Mouse (Mus musculus): ENCODE data around the gene Arcn1.

DNA sequence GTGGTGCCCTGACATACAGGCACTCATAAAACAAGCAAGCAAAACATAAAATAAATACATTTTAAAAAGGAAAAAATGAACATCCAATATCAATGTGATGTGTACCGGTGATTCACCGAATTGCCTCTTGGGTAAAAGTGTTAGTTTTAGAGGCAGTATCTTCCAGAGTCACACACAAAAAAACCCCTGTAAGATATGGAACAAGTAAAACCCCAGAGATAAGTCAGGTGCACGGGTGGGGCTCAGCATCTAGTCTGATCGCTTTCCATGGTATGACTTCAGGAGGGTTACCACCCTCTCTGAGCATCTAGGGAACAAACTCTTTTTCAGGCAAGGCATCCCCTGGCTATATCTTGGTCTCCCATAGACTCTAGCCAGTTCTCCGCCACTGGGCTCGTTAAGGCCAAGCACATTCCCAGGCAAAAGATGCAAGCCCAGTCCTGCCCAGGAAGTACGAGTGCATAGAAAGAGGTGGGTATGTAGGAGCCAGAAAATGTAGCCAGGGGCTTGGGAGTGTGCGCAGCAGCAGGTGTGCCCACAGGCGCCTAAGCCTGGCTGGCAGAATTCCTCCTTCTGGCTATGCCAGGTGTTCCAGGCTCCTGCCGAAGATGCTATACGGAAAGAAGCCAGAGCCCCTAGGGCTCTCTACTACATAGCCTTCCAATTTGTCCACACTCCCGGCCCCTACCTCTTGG lies 48.6 kb downstream of the Arcn1 start:
- no peak for TF ChIP-seq CTCF (IDR thresholded peaks at IDR 0.05; ENCODE audit: low read depth, low read length)
- no peak for TF ChIP-seq POLR2A (IDR thresholded peaks at IDR 0.05; ENCODE audit: extremely low read depth, insufficient read depth, low read length)
